Mouse (Mus musculus) testis, adult 2 months (tissue): ENCODE results near the gene Apol10b. TPM values are rescaled to one million over a fixed set of nuclear protein-coding genes. Genes with fewer than 3 reads are reported as not detected.
"Not testable (repeated sequence)": the region's sequence is repeated elsewhere in the genome, so short reads cannot be mapped to it uniquely, and the experiment has no call there.

Experiments used
- H3K27ac ChIP-seq: fragments of 200-500 bp; 2 replicates; pipeline ENCODE4 v1.5.1; 2012; ENCODE audit warnings: low read depth, low read length; ENCODE audit not compliant: control insufficient read depth, insufficient read depth
- H3K27me3 ChIP-seq: fragments of 200-500 bp; 2 replicates; pipeline ENCODE4 v1.6.1; 2012; ENCODE audit warnings: mild to moderate bottlenecking, low read length, moderate library complexity; ENCODE audit not compliant: control insufficient read depth, insufficient read depth
- H3K36me3 ChIP-seq: fragments of 200-500 bp; 2 replicates; pipeline ENCODE4 v1.6.1; 2012; ENCODE audit warnings: mild to moderate bottlenecking, low read length; ENCODE audit not compliant: control insufficient read depth, insufficient read depth
- H3K4me1 ChIP-seq: fragments of 200-500 bp; 2 replicates; pipeline ENCODE4 v1.6.1; 2012; ENCODE audit warnings: low read length; ENCODE audit not compliant: control insufficient read depth, insufficient read depth
- H3K4me3 ChIP-seq: fragments of 200-500 bp; 2 replicates; pipeline ENCODE4 v1.5.1; 2012; ENCODE audit warnings: low read depth, mild to moderate bottlenecking, low read length, moderate library complexity, mixed read lengths; ENCODE audit not compliant: control insufficient read depth
- CTCF ChIP-seq: fragments of 200-500 bp; IDR thresholded peaks from 2 replicates; pipeline ENCODE4 v1.5.1; 2012; ENCODE audit warnings: low read depth, mild to moderate bottlenecking, inconsistent platforms, low read length, moderate library complexity; ENCODE audit not compliant: control insufficient read depth, insufficient read depth, insufficient replicate concordance
- POLR2A ChIP-seq: fragments of 200-500 bp; IDR thresholded peaks from 2 replicates; pipeline ENCODE4 v1.6.1; 2012; ENCODE audit warnings: low read depth, mild to moderate bottlenecking, inconsistent platforms, low read length, moderate library complexity; ENCODE audit not compliant: control insufficient read depth
- polyA plus RNA-seq: library from polyadenylated mRNA; depleted of rRNA; stranded (reverse); fragments of >200 nt; gene quantifications from 2 replicates; pipeline ENCODE4 v1.2.3, GENCODE M21; 2012; rRNA removed

The Apol10b gene
- polyA plus RNA-seq, 1 experiment: 0.05 TPM

DNA sequence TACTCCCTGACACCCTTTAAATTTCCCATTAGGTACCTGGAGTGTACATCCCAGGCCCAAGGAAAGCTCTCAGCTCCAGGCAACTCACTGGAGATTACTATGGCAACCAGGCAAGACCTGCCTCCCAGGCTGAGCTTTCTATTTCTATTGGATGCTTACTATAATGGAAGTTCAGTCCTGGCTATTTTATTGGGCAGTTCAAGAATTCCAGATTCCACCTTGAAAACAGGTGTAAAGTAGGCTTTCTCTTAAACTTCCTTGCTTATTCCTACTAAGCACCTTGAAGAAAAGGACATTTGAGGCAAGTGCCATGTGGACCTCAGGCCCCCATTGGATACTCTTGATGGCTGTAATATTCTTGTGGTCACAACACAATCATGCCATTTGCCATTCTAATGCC, 34.1 kb downstream of the Apol10b start, which contains the start of gene 1700025B11Rik:
Gene 1700025B11Rik (minus strand): TSS at position 101 of the 400 bp plus-strand sequence.
- Histone ChIP-seq H3K27me3 (no peaks in the 10 kb centered on the region), H3K4me1 (no peaks in the 10 kb centered on the region), H3K36me3 (no peaks in the 10 kb centered on the region), H3K27ac (no peak within 1 kb of the TSS), H3K4me3 (peak within 1 kb of the TSS; percentile 70)
- TF ChIP-seq POLR2A (no peak), CTCF (no peak)

DNA sequence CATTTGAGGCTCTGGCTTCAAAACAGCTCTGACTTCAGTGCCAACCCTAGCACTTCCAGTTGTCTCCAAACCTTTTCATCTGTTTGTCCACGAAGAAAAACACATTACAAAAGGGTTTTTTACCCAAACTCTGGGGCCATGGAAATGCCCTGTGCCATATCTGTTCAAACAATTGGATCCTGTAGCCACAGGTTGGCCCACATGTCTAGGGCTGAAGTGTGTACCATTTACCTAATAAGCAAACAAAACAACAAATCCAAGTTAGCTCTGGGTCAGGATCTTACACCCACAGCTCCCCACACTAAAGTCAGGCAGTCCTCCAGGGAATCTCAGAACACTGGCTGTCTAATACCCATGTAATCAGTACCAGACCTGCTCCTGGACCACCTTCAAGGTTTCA, 56.7 kb downstream of the Apol10b start:
- not testable (repeated sequence) for H3K27me3 ChIP-seq, H3K27ac ChIP-seq, H3K36me3 ChIP-seq, H3K4me3 ChIP-seq, H3K4me1 ChIP-seq

Other genes with a start within 250 kb of the Apol10b start
- gene Apol7a, start 197.0 kb downstream of the Apol10b start, polyA plus RNA-seq: 0.10 TPM in 1 of 2 replicates, not detected in the other
- gene Apol9a, start 185.0 kb downstream of the Apol10b start, polyA plus RNA-seq: 0.07 and 0.14 TPM in 2 replicates
- gene Apol7b, start 148.6 kb downstream of the Apol10b start, polyA plus RNA-seq: 11.1 and 12.4 TPM in 2 replicates
- 0.28 and 0.38 TPM in 2 replicates for gene Apol10a, start 119.1 kb downstream of the Apol10b start, polyA plus RNA-seq
- 0.15 and 0.22 TPM in 2 replicates for gene Apol11a, start 87.9 kb downstream of the Apol10b start, polyA plus RNA-seq
- gene Apol7c, start 62.8 kb downstream of the Apol10b start, polyA plus RNA-seq: 2.2 and 2.5 TPM in 2 replicates
- 107 and 146 TPM in 2 replicates for gene 1700025B11Rik, start 34.2 kb downstream of the Apol10b start, polyA plus RNA-seq
- 0.41 and 1.7 TPM in 2 replicates for gene Gm36245, start 3.1 kb upstream of the Apol10b start, polyA plus RNA-seq
- 0.05 TPM in 1 of 2 replicates, not detected in the other for gene Apol11b, start 47.2 kb upstream of the Apol10b start, polyA plus RNA-seq
- not detected in 2 replicates for gene Apol7e, start 102.7 kb upstream of the Apol10b start, polyA plus RNA-seq
- gene Apol9b, start 132.9 kb upstream of the Apol10b start, polyA plus RNA-seq: not detected in 2 replicates
- 0.17 TPM in 2 replicates for gene Apol8, start 160.9 kb upstream of the Apol10b start, polyA plus RNA-seq
- gene Myh9, start 246.1 kb upstream of the Apol10b start, polyA plus RNA-seq: 4.5 and 4.6 TPM in 2 replicates